Mouse (Mus musculus): ENCODE data around the gene Vmn2r36. TPM values are rescaled to one million over a fixed set of nuclear protein-coding genes. Genes with fewer than 3 reads are reported as not detected.

The Vmn2r36 gene
- polyA plus RNA-seq (2012; rRNA removed), result not detected in 2 replicates

DNA sequence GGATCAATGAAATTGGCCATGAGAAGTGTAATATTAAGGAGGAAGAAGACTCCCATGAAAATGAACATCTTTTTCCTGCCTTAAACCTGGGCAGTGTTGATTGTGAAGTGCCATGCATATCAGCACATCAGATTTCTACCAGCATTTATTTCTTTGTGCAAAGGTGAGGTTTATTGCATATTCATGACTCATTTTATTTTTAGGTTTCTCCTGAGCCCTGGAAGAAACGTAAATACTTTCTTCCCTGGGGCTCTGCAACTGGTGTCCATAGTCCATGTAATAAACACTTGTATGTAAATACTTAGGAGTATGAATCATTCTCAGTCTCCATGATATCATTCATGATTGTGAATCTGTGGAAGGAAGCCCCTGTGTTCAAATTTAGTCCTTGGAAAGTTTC, at the start of gene Vmn2r36:
Gene Vmn2r36, minus strand, starts transcription at position 101 of the 400 bp plus-strand sequence.

Other genes with a start within 250 kb of the Vmn2r36 start
- gene Vmn2r34, start 213.0 kb downstream of the Vmn2r36 start, polyA plus RNA-seq (2012; rRNA removed), result not detected in 2 replicates
- gene Vmn2r35, start 82.6 kb downstream of the Vmn2r36 start, polyA plus RNA-seq (2012; rRNA removed), result not detected in 2 replicates